Mouse (Mus musculus): ENCODE measurements around the gene Wdr45b.
A peak's percentile ranks its signal among the peaks of the same experiment; 100 is the strongest.
"Not testable (repeated sequence)": the region's sequence is repeated elsewhere in the genome, so short reads cannot be mapped to it uniquely, and the experiment has no call there.

Wdr45b gene

DNA sequence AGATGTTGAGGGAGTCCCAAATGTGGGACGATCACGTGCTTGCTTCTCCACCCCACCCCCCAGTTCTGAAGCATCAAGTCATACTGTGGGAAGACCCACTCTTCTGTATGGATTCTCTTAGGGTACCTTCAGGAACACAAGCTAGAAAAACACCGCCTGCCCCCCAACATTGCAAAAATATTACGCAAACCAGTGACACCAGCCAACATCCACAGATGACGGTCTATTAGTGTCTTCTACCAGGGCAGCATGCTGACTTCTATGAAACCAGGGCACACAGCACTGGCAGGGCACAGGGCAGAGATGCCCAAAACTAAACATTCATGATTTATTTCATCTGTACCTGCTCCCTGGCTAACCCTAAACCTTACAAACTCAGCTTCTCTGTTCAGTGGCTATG, 27.6 kb downstream of the Wdr45b start:
- no peak for DNase-seq

GRCm38 (mm10) chr11:121326034-121326433, 28.2 kb downstream of the Wdr45b start:
- no peak for DNase-seq

- not testable (repeated sequence) for DNase-seq
Observed at GRCm38 (mm10) chr11:121307712-121308111, 46.5 kb downstream of the Wdr45b start.

DNA sequence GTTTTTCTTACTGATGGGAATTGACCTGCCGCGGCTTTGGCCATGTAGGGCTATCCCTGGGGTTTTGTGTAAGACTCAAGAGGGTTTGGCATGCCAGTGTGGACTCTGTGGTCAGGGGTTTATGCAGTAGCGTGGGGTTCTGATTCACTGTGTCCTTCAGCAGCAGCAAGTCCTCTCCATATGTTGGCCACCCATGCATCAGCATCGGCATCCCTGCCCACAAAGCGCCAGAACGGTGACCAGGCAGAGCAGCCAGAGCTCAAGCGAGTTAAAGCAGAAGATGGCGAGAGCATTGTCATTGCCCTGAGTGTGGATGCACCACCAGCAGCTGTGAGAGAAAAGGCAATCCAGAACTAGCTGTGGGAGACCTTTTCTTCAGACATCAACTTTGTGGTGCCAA, 47.6 kb downstream of the Wdr45b start:
- DNase-seq: no peak

GRCm38 (mm10) chr11:121305371-121305770, 48.9 kb downstream of the Wdr45b start:
- no peak for DNase-seq

- no peak for DNase-seq
Observed at GRCm38 (mm10) chr11:121300265-121300664, 54.0 kb downstream of the Wdr45b start.

GRCm38 (mm10) chr11:121298493-121298892, 55.8 kb downstream of the Wdr45b start:
- no peak for DNase-seq

GRCm38 (mm10) chr11:121294771-121295170, 59.5 kb downstream of the Wdr45b start:
- no peak for DNase-seq

DNA sequence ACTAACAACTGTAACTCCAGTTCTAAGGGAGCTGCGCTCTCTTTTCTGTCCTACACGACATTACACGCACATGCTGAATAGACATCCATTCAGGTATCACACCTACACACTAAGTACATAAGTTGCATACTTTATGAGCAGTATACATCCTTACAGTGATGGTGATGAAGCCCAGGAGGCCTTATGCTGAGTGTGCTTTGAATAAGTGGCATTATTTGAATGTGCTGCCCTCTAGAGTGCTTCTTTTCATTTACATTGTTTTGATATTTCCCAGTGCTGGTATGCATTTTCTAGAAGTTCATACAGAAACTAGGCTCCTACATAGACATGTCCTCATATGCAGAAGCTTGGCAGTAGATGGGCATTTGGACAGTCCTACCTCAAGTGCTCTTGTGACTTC, 64.4 kb downstream of the Wdr45b start:
- DNase-seq: peak; percentile 6

DNA sequence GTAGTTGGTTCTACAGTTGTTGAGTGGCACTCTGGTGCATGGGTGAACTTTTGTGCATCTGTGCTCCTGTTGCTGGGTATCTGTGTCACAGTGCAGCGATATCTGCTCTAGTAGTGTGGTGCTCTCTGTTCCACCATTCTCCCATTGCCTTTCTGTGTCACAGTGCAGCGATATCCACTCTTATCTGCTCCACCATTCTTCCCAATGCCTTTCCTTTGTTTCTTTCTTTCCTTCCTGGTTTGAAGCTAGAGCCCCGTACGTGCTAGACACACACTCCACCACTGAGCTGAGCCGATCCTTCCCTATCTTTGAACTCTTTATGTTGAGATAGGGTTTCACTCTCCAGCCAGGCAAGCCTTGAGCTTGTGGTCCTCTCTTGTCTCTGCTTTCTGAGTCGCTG, 71.3 kb downstream of the Wdr45b start:
- DNase-seq: no peak

DNA sequence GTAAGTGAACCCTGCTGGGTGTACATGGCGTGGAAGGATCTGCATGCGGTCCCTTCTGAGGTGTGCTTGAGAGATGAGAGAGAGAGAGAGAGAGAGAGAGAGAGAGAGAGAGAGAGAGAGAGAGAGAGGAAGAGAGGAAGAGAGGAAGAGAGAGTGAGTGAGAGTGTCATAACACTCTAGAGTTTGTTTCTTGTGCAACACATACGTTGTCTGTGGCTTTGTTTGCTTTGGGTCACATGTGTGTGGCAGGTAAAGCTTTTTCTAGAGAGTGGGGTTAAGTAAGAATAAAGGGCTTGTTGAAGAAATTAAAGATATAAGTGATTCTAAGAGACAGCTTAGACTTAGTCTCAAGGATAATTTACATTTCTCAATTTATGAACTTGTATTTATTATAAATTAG, 76.2 kb downstream of the Wdr45b start:
- no peak for DNase-seq

- no peak for DNase-seq
Observed at GRCm38 (mm10) chr11:121277516-121277915, 76.7 kb downstream of the Wdr45b start.

Measured in thymus, postnatal 14 days (tissue).